14 mouse cellular contexts compared by ENCODE assay signal in the genomic region with DNA sequence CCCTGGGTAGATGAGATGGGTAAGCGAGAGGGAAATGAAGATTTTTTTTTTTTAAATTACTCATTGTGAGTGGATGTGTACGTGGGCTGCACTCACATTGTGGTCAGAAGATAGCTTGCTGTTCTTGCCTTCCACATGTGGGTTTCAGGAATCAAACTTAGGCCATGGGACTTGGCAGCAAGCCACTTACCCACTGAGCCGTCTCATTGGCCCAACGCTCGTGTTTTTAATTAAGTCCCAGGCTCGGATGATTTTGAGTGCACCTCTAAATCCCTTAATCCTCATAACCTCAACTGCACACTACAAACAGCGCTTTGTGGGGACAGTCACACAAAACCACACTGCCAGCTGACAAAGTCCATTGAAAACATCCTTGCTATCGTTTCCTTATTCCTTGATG. TPM values are rescaled to one million over a fixed set of nuclear protein-coding genes. Genes with fewer than 3 reads are reported as not detected.
"Had no signal": no experiment of that assay in that cellular context is flagged by ENCODE, and none has a peak within 500 bp of the region (broad histone marks: within the 10 kb centered on the region; RNA-seq: fewer than 3 reads in every experiment).

No protein-coding gene starts in this region.

- H3K9ac ChIP-seq: limb, embryonic 13.5 days; liver, embryonic 15.5 days; neural tube, embryonic 15.5 days; stomach, embryonic 15.5 days had no signal

- H3K36me3 ChIP-seq: limb, embryonic 13.5 days; liver, embryonic 15.5 days; neural tube, embryonic 15.5 days; stomach, embryonic 15.5 days had no signal

- H3K4me2 ChIP-seq: limb, embryonic 13.5 days; liver, embryonic 11.5 days; liver, embryonic 15.5 days; neural tube, embryonic 15.5 days; stomach, embryonic 15.5 days had no signal

- H3K27ac ChIP-seq: limb, embryonic 13.5 days; liver, embryonic 15.5 days; neural tube, embryonic 15.5 days; stomach, embryonic 15.5 days had no signal

- H3K4me3 ChIP-seq: limb, embryonic 13.5 days; liver, embryonic 15.5 days; neural tube, embryonic 15.5 days; stomach, embryonic 15.5 days had no signal

- H3K9me3 ChIP-seq: limb, embryonic 13.5 days; liver, embryonic 15.5 days; neural tube, embryonic 15.5 days; stomach, embryonic 15.5 days had no signal

- H3K4me1 ChIP-seq: stomach, embryonic 15.5 days had no signal

- DNase-seq: kidney, adult 18-20 months; lung, adult 2 months; lung, postnatal 36 days; right cerebral cortex, postnatal 4 days; spleen, adult 18-20 months; thymus, adult 2 months; thymus, postnatal 25 days had no signal

- H3K27me3 ChIP-seq: limb, embryonic 13.5 days; liver, embryonic 15.5 days; neural tube, embryonic 15.5 days; stomach, embryonic 15.5 days had no signal

- ATAC-seq: lung, postnatal 0 days had no signal

RNA-seq across cellular contexts. Expression of gene Scd4, which starts 36.5 kb away (rescaled TPM):
- polyA plus RNA-seq: liver, embryonic 15.5 days; neural tube, embryonic 11.5 days had no signal
